26 mouse cellular contexts compared by ENCODE assay signal in genomic region chr9:80307629-80308028, GRCm38 (mm10).
A peak's percentile ranks its signal among the peaks of the same experiment; 100 is the strongest.
DNase-seq lines count a peak whose midpoint lies in the region; ATAC-seq and TF ChIP-seq lines count a peak whose summit lies in the region.
"Had no signal": no experiment of that assay in that cellular context is flagged by ENCODE, and none has a peak within 500 bp of the region (broad histone marks: within the 10 kb centered on the region; RNA-seq: fewer than 3 reads in every experiment).

No protein-coding gene starts in this region.

- no peaks in the 10 kb centered on the region for H3K27me3 ChIP-seq in forebrain, postnatal 0 days (ENCODE audit: insufficient read depth, low read length)
- H3K27me3 ChIP-seq in forebrain, embryonic 10.5 days (ENCODE audit: poor library complexity, severe bottlenecking): no peaks in the 10 kb centered on the region
- no peaks in the 10 kb centered on the region for H3K27me3 ChIP-seq in midbrain, embryonic 11.5 days (ENCODE audit: control insufficient read depth, insufficient read depth, low read length)
- H3K27me3 ChIP-seq in midbrain, embryonic 10.5 days (ENCODE audit: low read depth, poor library complexity, severe bottlenecking): no peaks in the 10 kb centered on the region
- H3K27me3 ChIP-seq in midbrain, embryonic 14.5 days (ENCODE audit: control insufficient read depth, insufficient read depth, low read length): no peaks in the 10 kb centered on the region
- H3K27me3 ChIP-seq: embryonic facial prominence, embryonic 13.5 days; heart, embryonic 15.5 days; hindbrain, embryonic 15.5 days; intestine, embryonic 15.5 days; limb, embryonic 13.5 days; liver, embryonic 12.5 days; megakaryocyte, embryonic 14.5 days had no signal

- peak; percentile 42; the same call in 1 of the 2 replicates for ATAC-seq in forebrain, postnatal 0 days
- ATAC-seq in midbrain, embryonic 11.5 days (ENCODE audit: low FRiP score): 0 out of 2 replicates have a peak, but pooled peaks have one; percentile 35
- no peak for ATAC-seq in midbrain, embryonic 14.5 days (ENCODE audit: low FRiP score, low TSS enrichment)
- ATAC-seq: CD4-positive, CD25-positive, alpha-beta regulatory T cell, adult 4 months; intestine, embryonic 15.5 days; liver, embryonic 12.5 days; liver, postnatal 0 days had no signal

- H3K9ac ChIP-seq in forebrain, postnatal 0 days: no peak overlapping the region
- no peak overlapping the region for H3K9ac ChIP-seq in midbrain, embryonic 11.5 days (ENCODE audit: low read length)
- H3K9ac ChIP-seq in midbrain, embryonic 14.5 days (replicated peaks; ENCODE audit: low read length): no peak overlapping the region
- H3K9ac ChIP-seq: embryonic facial prominence, embryonic 13.5 days; heart, embryonic 15.5 days; hindbrain, embryonic 15.5 days; intestine, embryonic 15.5 days; limb, embryonic 13.5 days; liver, embryonic 12.5 days; liver, postnatal 0 days had no signal

- no peak for TF ChIP-seq POLR2A in brain, embryonic 14.5 days (IDR thresholded peaks at IDR 0.05; ENCODE audit: borderline replicate concordance, extremely low read depth, insufficient read depth, insufficient read length, poor library complexity, severe bottlenecking)

- DNase-seq in forebrain, postnatal 0 days: peak; percentile 6
- no peak for DNase-seq in forebrain, embryonic 10.5 days (ENCODE audit: extremely low spot score, low spot score)
- DNase-seq in midbrain, embryonic 11.5 days (ENCODE audit: low spot score, missing footprints): no peak
- DNase-seq in midbrain, embryonic 10.5 days (ENCODE audit: low spot score): no peak
- peak; percentile 25 for DNase-seq in brain, embryonic 14.5 days (ENCODE audit: low read depth)
- DNase-seq in midbrain, embryonic 14.5 days: peak; percentile 21
- no peak for DNase-seq in cerebellum, adult 9-11 months
- DNase-seq: adrenal gland, postnatal 14 days; cerebellum, adult 11-12 months; gastrocnemius, postnatal 25 days; heart, adult 11 months; kidney, adult 2 months; kidney, postnatal 36 days; liver, postnatal 0 days; lung, postnatal 4 days; spleen, adult 18-20 months; thymus, postnatal 14 days had no signal

- H3K4me2 ChIP-seq in forebrain, postnatal 0 days (ENCODE audit: low read depth): no peak overlapping the region
- no peak overlapping the region for H3K4me2 ChIP-seq in midbrain, embryonic 11.5 days
- H3K4me2 ChIP-seq in midbrain, embryonic 14.5 days (ENCODE audit: low read length): peak overlapping the region; percentile 44; the same call in 1 of the 2 replicates
- H3K4me2 ChIP-seq: embryonic facial prominence, embryonic 13.5 days; heart, embryonic 15.5 days; intestine, embryonic 15.5 days; limb, embryonic 13.5 days; liver, embryonic 12.5 days had no signal

- TF ChIP-seq CTCF in forebrain, postnatal 0 days (IDR thresholded peaks at IDR 0.05; ENCODE audit: low read depth): no peak
- TF ChIP-seq CTCF in brain, embryonic 14.5 days (IDR thresholded peaks at IDR 0.05; ENCODE audit: borderline replicate concordance, extremely low read depth, insufficient read depth, insufficient read length): no peak

- no peaks in the 10 kb centered on the region for H3K9me3 ChIP-seq in forebrain, postnatal 0 days (ENCODE audit: low read length)
- no peaks in the 10 kb centered on the region for H3K9me3 ChIP-seq in forebrain, embryonic 10.5 days
- no peaks in the 10 kb centered on the region for H3K9me3 ChIP-seq in midbrain, embryonic 11.5 days (ENCODE audit: control insufficient read depth, low read length)
- no peaks in the 10 kb centered on the region for H3K9me3 ChIP-seq in midbrain, embryonic 10.5 days (replicated peaks)
- H3K9me3 ChIP-seq in midbrain, embryonic 14.5 days (ENCODE audit: control insufficient read depth, low read length): no peaks in the 10 kb centered on the region
- H3K9me3 ChIP-seq: embryonic facial prominence, embryonic 13.5 days; heart, embryonic 10.5 days; heart, embryonic 15.5 days; hindbrain, embryonic 15.5 days; intestine, embryonic 15.5 days; limb, embryonic 13.5 days; liver, embryonic 12.5 days; megakaryocyte, embryonic 14.5 days had no signal

- WGBS in forebrain, postnatal 0 days: 82% methylated on average over 13 of the region's 13 CpGs
- WGBS in forebrain, embryonic 10.5 days: 93% methylated on average over 13 of the region's 13 CpGs
- WGBS in midbrain, embryonic 11.5 days: 90% methylated on average over 13 of the region's 13 CpGs
- WGBS in midbrain, embryonic 10.5 days: 87% methylated on average over 13 of the region's 13 CpGs
- 85% methylated on average over 13 of the region's 13 CpGs for WGBS in midbrain, embryonic 14.5 days

- no peak overlapping the region for H3K4me3 ChIP-seq in forebrain, postnatal 0 days (ENCODE audit: low read depth, low read length)
- H3K4me3 ChIP-seq in forebrain, embryonic 10.5 days: no peak overlapping the region
- no peak overlapping the region for H3K4me3 ChIP-seq in midbrain, embryonic 11.5 days (ENCODE audit: low read depth, low read length)
- no peak overlapping the region for H3K4me3 ChIP-seq in midbrain, embryonic 10.5 days
- no peak overlapping the region for H3K4me3 ChIP-seq in midbrain, embryonic 14.5 days (replicated peaks; ENCODE audit: low read depth, low read length)
- H3K4me3 ChIP-seq: embryonic facial prominence, embryonic 13.5 days; heart, embryonic 10.5 days; heart, embryonic 15.5 days; intestine, embryonic 15.5 days; limb, embryonic 13.5 days; liver, embryonic 12.5 days; megakaryocyte, embryonic 14.5 days had no signal

- 0 out of 2 replicates have a peak, but pooled peaks cover 3% of the 10 kb centered on the region for H3K36me3 ChIP-seq in forebrain, postnatal 0 days (ENCODE audit: insufficient read depth)
- no peaks in the 10 kb centered on the region for H3K36me3 ChIP-seq in forebrain, embryonic 10.5 days (replicated peaks)
- no peaks in the 10 kb centered on the region for H3K36me3 ChIP-seq in midbrain, embryonic 11.5 days (ENCODE audit: control insufficient read depth, insufficient read depth, low read length)
- H3K36me3 ChIP-seq in midbrain, embryonic 10.5 days: no peaks in the 10 kb centered on the region
- no peaks in the 10 kb centered on the region for H3K36me3 ChIP-seq in midbrain, embryonic 14.5 days (ENCODE audit: control insufficient read depth, insufficient read depth, low read length)
- H3K36me3 ChIP-seq: embryonic facial prominence, embryonic 13.5 days; limb, embryonic 13.5 days; liver, embryonic 12.5 days had no signal

- H3K27ac ChIP-seq in forebrain, postnatal 0 days (ENCODE audit: low read depth, low read length): no peak overlapping the region
- no peak overlapping the region for H3K27ac ChIP-seq in forebrain, embryonic 10.5 days
- H3K27ac ChIP-seq in midbrain, embryonic 11.5 days (ENCODE audit: low read depth, low read length): no peak overlapping the region
- no peak overlapping the region for H3K27ac ChIP-seq in midbrain, embryonic 10.5 days (replicated peaks)
- H3K27ac ChIP-seq in midbrain, embryonic 14.5 days (replicated peaks; ENCODE audit: low read depth, low read length): no peak overlapping the region
- H3K27ac ChIP-seq: embryonic facial prominence, embryonic 13.5 days; heart, embryonic 10.5 days; heart, embryonic 15.5 days; intestine, embryonic 15.5 days; limb, embryonic 13.5 days; liver, embryonic 12.5 days had no signal

- no peaks in the 10 kb centered on the region for H3K4me1 ChIP-seq in forebrain, postnatal 0 days (ENCODE audit: insufficient read depth)
- no peaks in the 10 kb centered on the region for H3K4me1 ChIP-seq in forebrain, embryonic 10.5 days
- H3K4me1 ChIP-seq in midbrain, embryonic 11.5 days (ENCODE audit: control insufficient read depth, insufficient read depth, low read length): no peaks in the 10 kb centered on the region
- H3K4me1 ChIP-seq in midbrain, embryonic 10.5 days: no peaks in the 10 kb centered on the region
- no peaks in the 10 kb centered on the region for H3K4me1 ChIP-seq in midbrain, embryonic 14.5 days (ENCODE audit: control insufficient read depth, insufficient read depth, low read length)
- H3K4me1 ChIP-seq: embryonic facial prominence, embryonic 13.5 days; heart, embryonic 10.5 days; heart, embryonic 15.5 days; intestine, embryonic 15.5 days; limb, embryonic 13.5 days; liver, embryonic 12.5 days; megakaryocyte, embryonic 14.5 days had no signal

Comparison
In these comparisons a context has a peak if more than half of its experiments do, and no peak if none do; other contexts are left out.
1. DNase-seq: peak in forebrain, postnatal 0 days (single experiment), brain, embryonic 14.5 days (single experiment) and midbrain, embryonic 14.5 days (single experiment); none in forebrain, embryonic 10.5 days (single experiment), midbrain, embryonic 11.5 days (single experiment), midbrain, embryonic 10.5 days (single experiment) and cerebellum, adult 9-11 months (single experiment).